Mouse (Mus musculus): ENCODE results near the gene Skint3. TPM values are rescaled to one million over a fixed set of nuclear protein-coding genes. Genes with fewer than 3 reads are reported as not detected.
"Not testable (repeated sequence)": the region's sequence is repeated elsewhere in the genome, so short reads cannot be mapped to it uniquely, and the experiment has no call there.

Gene Skint3
- not detected for total RNA-seq (2021)
- long read RNA-seq, experiment 1 = 0 reads
- long read RNA-seq, experiment 2 = 0 reads

- DNase-seq = no peak
Measured at GRCm38 (mm10) chr4:112231945-112232344, at the start of gene Skint3. Skint3 (plus strand) TSS chr4:112232245.

DNA sequence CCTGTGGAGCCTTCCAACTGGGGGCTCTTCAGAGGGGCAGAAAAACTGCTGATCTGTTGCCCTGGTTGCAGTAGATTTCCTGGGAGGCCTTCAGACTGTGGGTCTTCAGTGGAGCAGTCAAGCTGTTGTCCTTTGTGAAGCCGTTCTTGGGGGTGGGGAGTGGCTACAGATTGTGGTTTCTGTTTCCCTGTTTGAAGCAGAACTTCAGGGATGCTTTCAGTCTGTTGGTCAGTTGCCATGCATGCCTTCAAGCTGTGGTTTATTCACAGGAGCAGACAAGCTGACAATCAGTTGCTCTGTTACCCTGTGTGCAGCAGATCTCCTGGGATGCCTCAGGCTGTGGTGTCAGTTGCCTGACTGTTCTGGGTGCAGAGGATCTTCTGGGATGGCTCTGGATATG, 11.4 kb downstream of the Skint3 start:
- no peak for DNase-seq

- DNase-seq = no peak
Measured at GRCm38 (mm10) chr4:112243951-112244350, 11.9 kb downstream of the Skint3 start.

DNA sequence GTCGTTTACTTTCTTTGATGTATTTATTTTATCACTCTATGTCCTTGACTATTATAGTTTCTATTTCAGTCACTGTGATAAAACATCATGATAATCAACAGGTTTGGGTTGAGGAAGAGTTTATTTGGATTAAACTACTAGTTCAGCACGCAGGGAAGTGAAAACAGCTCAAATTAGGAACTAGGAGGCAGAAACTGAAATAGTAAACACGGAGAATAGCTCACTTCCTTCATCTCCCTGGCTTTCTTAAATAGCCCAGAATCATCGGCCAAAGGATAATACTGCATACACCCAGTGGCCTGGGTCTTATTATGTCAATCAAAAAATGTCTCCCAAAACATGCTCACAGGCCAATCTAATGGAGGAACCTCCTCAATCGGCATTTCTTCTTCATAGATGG, 24.0 kb downstream of the Skint3 start:
- no peak for DNase-seq

DNA sequence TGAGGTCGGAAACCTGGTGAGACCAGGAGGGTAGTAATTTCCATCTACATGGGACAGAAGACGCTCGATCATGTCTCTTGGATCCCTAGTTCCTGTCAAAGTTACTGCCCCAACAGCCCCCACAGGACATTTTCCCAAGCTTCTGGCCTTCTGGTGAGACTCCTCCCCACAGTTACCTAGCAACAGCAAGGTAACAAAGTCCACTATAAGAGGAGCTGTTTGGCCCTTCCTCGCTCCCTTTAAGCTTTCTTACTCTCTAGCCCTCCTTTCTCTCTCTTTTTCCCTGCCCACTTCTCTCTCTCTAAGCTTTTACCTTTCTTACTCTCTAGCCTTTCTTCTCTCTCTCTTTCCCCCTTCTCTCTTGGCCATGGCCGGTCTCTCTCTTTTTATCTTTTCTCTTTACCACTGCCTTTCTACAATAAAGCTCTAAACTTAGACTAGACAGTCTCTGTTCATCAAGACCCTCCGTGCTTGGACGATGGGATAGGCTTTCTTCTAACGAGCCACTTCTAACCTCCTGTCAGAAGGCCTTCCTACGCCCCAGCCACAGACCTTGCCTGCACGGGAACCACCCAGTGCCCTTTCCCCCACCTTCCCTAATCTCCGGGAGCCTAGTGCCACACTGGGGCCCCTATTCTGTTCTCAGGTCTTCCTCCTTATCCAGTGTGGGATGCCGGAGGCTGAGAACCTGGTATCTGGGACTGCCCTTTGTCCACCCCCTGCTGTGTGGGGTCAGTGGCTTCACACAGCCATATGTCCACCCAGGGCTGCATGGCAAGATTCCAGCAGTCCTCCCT, 55.3 kb downstream of the Skint3 start:
- DNase-seq = no peak

GRCm38 (mm10) chr4:112288396-112288795, 56.4 kb downstream of the Skint3 start:
- DNase-seq = peak; percentile 0 to 2

DNA sequence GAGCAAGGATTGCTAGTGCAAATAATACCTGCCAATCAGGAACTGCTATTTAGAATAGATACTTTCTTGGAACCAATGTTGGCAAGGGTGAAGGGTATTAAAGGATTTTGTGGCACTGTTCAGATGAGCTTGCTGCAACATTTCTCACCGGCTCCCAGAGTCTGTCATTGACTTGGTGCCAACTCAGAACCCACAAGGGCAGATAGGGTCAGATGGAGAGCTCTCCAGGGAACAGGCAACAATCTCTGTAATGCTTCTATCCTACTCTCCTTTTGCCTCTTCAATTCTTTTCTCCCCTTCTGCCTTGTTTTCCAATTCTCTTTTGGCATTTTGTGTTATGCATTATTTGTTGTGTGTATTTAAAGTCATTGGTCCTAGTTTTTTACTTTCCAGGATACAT, 70.3 kb downstream of the Skint3 start:
- DNase-seq = no peak

DNA sequence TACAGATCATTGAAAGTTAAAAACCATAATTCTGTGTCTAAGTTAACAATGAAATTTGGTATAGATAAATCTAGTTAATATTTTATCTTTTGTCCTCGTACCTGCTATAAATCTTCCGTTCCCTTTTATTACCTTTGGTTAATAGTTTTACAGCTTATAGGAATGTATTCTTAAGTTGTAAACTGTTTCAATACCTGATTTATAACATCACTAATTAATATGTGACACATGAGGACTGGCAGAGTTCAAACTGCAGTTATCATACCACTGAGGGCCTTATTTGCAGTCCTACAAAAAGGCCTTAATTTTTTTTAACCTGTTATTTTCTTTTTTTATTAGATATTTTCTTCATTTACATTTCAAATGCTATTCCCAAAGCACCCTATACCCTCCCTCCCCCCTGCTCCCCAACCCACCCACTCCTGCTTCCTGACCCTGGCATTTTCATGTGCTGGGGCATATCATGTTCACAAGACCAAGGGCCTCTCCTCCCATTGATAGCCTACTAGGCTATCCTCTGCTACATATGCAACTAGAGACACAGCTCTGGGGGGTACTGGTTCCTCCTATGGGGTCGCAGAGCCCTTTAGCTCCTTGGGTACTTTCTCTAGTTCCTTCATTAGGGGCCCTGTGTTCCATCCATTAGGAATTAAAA, 70.9 kb downstream of the Skint3 start:
- no peak for DNase-seq

DNA sequence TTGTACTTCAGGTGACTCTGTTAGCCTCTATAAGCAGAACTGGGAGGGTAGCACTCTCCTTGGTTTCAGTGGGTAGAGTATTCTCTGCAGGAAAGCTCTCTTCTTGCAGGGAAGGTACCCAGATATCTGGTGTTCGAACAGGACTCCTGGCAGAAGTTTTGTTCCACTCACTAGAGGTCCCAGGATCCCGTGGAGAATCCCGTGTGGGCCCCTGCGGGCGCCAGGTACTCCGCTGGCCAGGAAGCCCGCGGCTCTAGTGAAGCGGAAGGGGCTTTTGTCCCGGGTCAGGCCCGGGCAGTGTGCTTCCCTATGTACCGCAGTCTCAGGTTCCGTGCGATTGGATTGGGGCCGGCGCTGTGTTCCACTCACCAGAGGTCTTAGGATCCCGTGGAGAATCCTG, 117.1 kb downstream of the Skint3 start:
- not testable (repeated sequence) for DNase-seq

Other genes with a start within 250 kb of the Skint3 start
- gene Skint1, start 226.0 kb upstream of the Skint3 start, total RNA-seq (2021) = not detected
- not detected for gene Skint4, start 160.2 kb upstream of the Skint3 start, total RNA-seq (2021)
- gene Skint9, start 201.7 kb downstream of the Skint3 start, total RNA-seq (2021) = not detected